Mouse (Mus musculus): ENCODE data around the gene Ece1. TPM values are rescaled to one million over a fixed set of nuclear protein-coding genes. Genes with fewer than 3 reads are reported as not detected.

Gene Ece1
- total and polyA plus RNA-seq, 3 experiments = 25.3 to 43.8 TPM; not detected in 1

GRCm38 (mm10) chr4:137910382-137911009, 48.5 kb downstream of the Ece1 start:
- no peak overlapping the region for H3K9ac ChIP-seq (ENCODE audit: control insufficient read depth, low read depth, low read length, poor library complexity, severe bottlenecking)
- H3K79me2 ChIP-seq (ENCODE audit: control insufficient read depth, insufficient read depth, low read length, poor library complexity) = peaks cover 3% of the 10 kb centered on the region; the same call in 1 of the 2 replicates

GRCm38 (mm10) chr4:137911657-137912056, 49.6 kb downstream of the Ece1 start:
- Histone ChIP-seq H3K9me3 (replicated peaks; ENCODE audit: insufficient read depth, low read length) (no peaks in the 10 kb centered on the region), H3K79me2 (ENCODE audit: control insufficient read depth, insufficient read depth, low read length, poor library complexity) (peaks cover 3% of the 10 kb centered on the region; the same call in 1 of the 2 replicates), H3K27me3 (ENCODE audit: control insufficient read depth in 1 of 2, insufficient read depth in 2 of 2, low read length in 2 of 2) (no peaks in the 10 kb centered on the region), H3K9ac (ENCODE audit: control insufficient read depth, low read depth, low read length, poor library complexity, severe bottlenecking) (no peak overlapping the region), H3K27ac (ENCODE audit: control insufficient read depth, low read depth, low read length) (no peak overlapping the region), H3K4me3 (ENCODE audit: control insufficient read depth in 1 of 2, insufficient read depth in 1 of 2, low read depth in 2 of 2, low read length in 2 of 2) (no peak overlapping the region), H3K36me3 (ENCODE audit: control insufficient read depth in 1 of 2, insufficient read depth in 2 of 2, low read length in 2 of 2) (peaks cover 0 to 4% of the 10 kb centered on the region in 2 experiments; a peak in 2 of 4 replicates), H3K4me1 (ENCODE audit: control insufficient read depth in 1 of 2, insufficient read depth in 2 of 2, low read length in 2 of 2) (peaks cover 0 to 9% of the 10 kb centered on the region in 2 experiments; a peak in 1 of 4 replicates)
- TF ChIP-seq GABPA (IDR thresholded peaks at IDR 0.05; ENCODE audit: low read depth, low read length) (no peak), TBP (IDR thresholded peaks at IDR 0.05; ENCODE audit: low read depth, low read length) (no peak), RAD21 (IDR thresholded peaks at IDR 0.05; ENCODE audit: low read depth, low read length) (no peak), BHLHE40 (IDR thresholded peaks at IDR 0.05; ENCODE audit: borderline replicate concordance, low read depth, low read length) (no peak), CHD2 (IDR thresholded peaks at IDR 0.05; ENCODE audit: low read length) (no peak), ETS1 (IDR thresholded peaks at IDR 0.05; ENCODE audit: low read depth, low read length) (no peak), POLR2AphosphoS2 (IDR thresholded peaks at IDR 0.05; ENCODE audit: low read length) (no peak), NRF1 (IDR thresholded peaks at IDR 0.05; ENCODE audit: insufficient read depth, low read depth, low read length, poor library complexity, severe bottlenecking) (no peak), USF1 (IDR thresholded peaks at IDR 0.05; ENCODE audit: low read depth, low read length) (no peak), POLR2AphosphoS5 (IDR thresholded peaks at IDR 0.05; ENCODE audit: borderline replicate concordance, low read depth, low read length) (no peak), MAX (IDR thresholded peaks at IDR 0.05; ENCODE audit: low read length) (no peak), MYC (IDR thresholded peaks at IDR 0.05; ENCODE audit: low read depth, low read length) (no peak)
- DNase-seq (ENCODE audit: low read depth, low spot score) = no peak

More at GRCm38 (mm10) chr4:137910382-137911009, 48.5 kb downstream of the Ece1 start:
- H3K4me1 ChIP-seq (ENCODE audit: control insufficient read depth in 1 of 2, insufficient read depth in 2 of 2, low read length in 2 of 2) = peaks cover 0 to 9% of the 10 kb centered on the region in 2 experiments; a peak in 1 of 4 replicates
- peaks cover 0 to 4% of the 10 kb centered on the region in 2 experiments; a peak in 2 of 4 replicates for H3K36me3 ChIP-seq (ENCODE audit: control insufficient read depth in 1 of 2, insufficient read depth in 2 of 2, low read length in 2 of 2)
- H3K27ac ChIP-seq (ENCODE audit: control insufficient read depth, low read depth, low read length) = no peak overlapping the region
- no peaks in the 10 kb centered on the region for H3K9me3 ChIP-seq (replicated peaks; ENCODE audit: insufficient read depth, low read length)
- H3K4me3 ChIP-seq (ENCODE audit: control insufficient read depth in 1 of 2, insufficient read depth in 1 of 2, low read depth in 2 of 2, low read length in 2 of 2) = no peak overlapping the region
- peak; percentile 52 for DNase-seq (ENCODE audit: low read depth, low spot score)
- peak in 2 of 3 experiments; percentile 36 to 48; a peak in 5 of 6 replicates for TF ChIP-seq CTCF (IDR thresholded peaks at IDR 0.05 in 2 of 3, conservative IDR thresholded peaks at IDR 0.05 in 1 of 3; ENCODE audit: control insufficient read depth in 1 of 3, insufficient read depth in 1 of 3, low read depth in 2 of 3, low read length in 3 of 3, poor library complexity in 1 of 3, severe bottlenecking in 1 of 3)
- TF ChIP-seq JUND (IDR thresholded peaks at IDR 0.05; ENCODE audit: low read depth, low read length) = no peak
- no peak for TF ChIP-seq CHD2 (IDR thresholded peaks at IDR 0.05; ENCODE audit: low read length)
- 0 out of 2 replicates have a peak, but pooled peaks have one; percentile 53 for TF ChIP-seq MYC (IDR thresholded peaks at IDR 0.05; ENCODE audit: low read depth, low read length)
- TF ChIP-seq MAX (IDR thresholded peaks at IDR 0.05; ENCODE audit: low read length) = peak; percentile 34; the same call in 1 of the 2 replicates
- TF ChIP-seq ZNF384 (IDR thresholded peaks at IDR 0.05; ENCODE audit: low read depth, low read length) = peak; percentile 72
- peak; percentile 24; the same call in 1 of the 2 replicates for TF ChIP-seq SMC3 (IDR thresholded peaks at IDR 0.05; ENCODE audit: low read depth, low read length)
- H3K27me3 ChIP-seq (ENCODE audit: control insufficient read depth in 1 of 2, insufficient read depth in 2 of 2, low read length in 2 of 2) = no peaks in the 10 kb centered on the region
